Mouse (Mus musculus) left cerebral cortex, postnatal 36 days (tissue): Measurements from ENCODE around the gene Limch1. TPM values are rescaled to one million over a fixed set of nuclear protein-coding genes. Genes with fewer than 3 reads are reported as not detected.
A peak's percentile ranks its signal among the peaks of the same experiment; 100 is the strongest.

ENCODE experiments used
- DNase-seq, 2 experiments: peaks; one replicate each; pipeline ENCODE4 v3.0.0; 2021 to 2022; ENCODE audit warnings: low spot score in 2 of 2, mixed read lengths in 1 of 2
- intact Hi-C: fragments of 180-260 bp; cut with DNase I; formaldehyde crosslinking; loops from one replicate; pipeline ENCODE4 v1.15.1; 2025
- total RNA-seq, 2 experiments: library from RNA; stranded (reverse); gene quantifications; 2 replicates each; pipeline ENCODE4 v1.2.3; 2021

The Limch1 gene
- total RNA-seq, 2 experiments from 2014 or later, result 100 to 131 TPM

GRCm38 (mm10) chr5:66996124-66996523 lies 250.5 kb downstream of the Limch1 start:
- DNase-seq, result no peak
- intact Hi-C loops, result loop anchor here (5.0 kb wide), 2 partner anchors 284 to 299 kb away; no protein-coding TSS in a partner anchor

- peak; percentile 82 to 83 for DNase-seq
- intact Hi-C loops, result loop anchor here (5.0 kb wide), 2 partner anchors 285 to 300 kb away; no protein-coding TSS in a partner anchor
These were observed 251.4 kb downstream of the Limch1 start for GRCm38 (mm10) chr5:66996886-66997599.

GRCm38 (mm10) chr5:66997600-66997930 lies 251.9 kb downstream of the Limch1 start:
- no peak for DNase-seq
- intact Hi-C loops, result loop anchor here (5.0 kb wide), 2 partner anchors 285 to 300 kb away; no protein-coding TSS in a partner anchor

DNA sequence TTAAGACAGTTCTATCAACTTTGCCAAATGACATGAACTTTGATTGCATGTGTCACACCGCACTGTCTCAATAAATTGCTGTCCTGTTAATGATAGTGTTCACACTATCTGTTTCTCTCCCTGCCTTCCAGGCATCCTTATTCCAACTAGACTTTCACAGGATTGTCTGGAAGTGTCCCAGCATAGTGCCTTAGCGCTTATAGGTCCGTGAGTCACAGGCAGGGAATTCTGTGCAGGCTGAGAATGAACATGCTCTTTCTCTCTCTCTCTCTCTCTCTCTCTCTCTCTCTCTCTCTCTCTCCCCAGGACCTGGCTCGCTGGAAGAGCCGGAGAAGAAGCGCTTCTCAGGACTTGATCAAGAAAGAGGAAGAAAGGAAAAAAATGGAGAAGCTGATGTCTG lies 252.7 kb downstream of the Limch1 start:
- DNase-seq, result no peak
- intact Hi-C loops, result loop anchor here (5.0 kb wide), 2 partner anchors 286 to 301 kb away; no protein-coding TSS in a partner anchor

DNA sequence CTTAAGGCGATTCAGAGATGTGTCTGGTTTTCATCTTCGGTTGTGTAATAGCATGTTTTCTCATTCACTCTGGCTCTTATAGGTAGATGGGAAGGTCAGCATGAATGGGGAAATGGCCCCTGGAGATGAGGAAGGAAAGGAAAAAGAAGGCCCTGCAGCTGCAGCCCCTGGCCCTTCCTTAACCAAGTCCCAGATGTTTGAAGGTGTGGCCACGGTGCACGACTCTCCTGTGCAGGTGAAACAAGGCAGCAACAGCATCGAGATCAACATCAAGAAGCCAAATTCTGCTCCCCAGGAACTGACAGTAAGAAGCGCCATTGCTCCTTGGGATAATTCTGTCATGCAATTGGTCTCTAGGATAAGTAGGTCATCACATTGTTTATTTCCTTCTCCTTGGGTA lies 256.7 kb downstream of the Limch1 start:
- no peak for DNase-seq
- intact Hi-C loops, result no loop called here

GRCm38 (mm10) chr5:67004619-67005018 lies 259.0 kb downstream of the Limch1 start:
- intact Hi-C loops, result no loop called here
- no peak for DNase-seq

GRCm38 (mm10) chr5:67011043-67011870 lies 265.6 kb downstream of the Limch1 start:
- no peak for DNase-seq
- intact Hi-C loops, result no loop called here

DNA sequence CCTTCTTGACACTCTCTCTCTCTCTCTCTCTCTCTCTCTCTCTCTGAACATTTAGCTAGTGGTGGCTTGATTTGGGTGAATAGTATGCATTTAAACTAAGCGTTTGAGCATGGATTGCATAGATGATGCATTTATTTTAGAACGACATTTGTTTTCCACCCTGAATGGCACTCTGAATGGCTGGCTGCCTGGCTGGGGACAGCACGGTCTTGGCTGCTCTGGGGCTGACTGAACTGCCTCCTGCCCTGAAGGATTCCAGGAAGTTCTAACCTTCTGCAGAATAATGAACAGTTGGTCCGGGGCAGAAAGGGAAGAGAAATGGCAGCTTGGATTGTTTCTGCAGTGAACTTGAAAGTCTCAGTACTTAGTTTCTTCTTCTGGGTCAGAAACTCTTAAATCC lies 266.4 kb downstream of the Limch1 start:
- DNase-seq, result no peak
- intact Hi-C loops, result no loop called here

DNA sequence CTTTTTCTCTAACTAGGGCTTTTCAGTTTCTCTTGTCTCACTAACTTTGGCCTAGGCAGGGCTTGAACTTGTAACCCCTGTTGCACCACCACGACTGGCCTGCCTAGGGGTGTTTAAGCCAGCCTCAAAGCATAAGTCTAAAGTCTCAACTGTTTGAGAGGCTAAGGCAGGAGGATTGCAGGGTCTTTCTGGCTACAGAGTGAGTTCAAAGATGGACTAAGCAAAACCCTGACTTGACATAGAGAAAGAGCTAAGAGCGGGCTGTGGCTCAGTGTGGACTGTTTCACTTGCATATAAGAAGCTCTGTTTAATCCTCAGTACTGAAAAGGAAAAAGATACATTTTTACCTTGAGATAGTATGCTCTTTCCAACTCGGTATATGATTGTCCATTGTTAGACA lies 268.3 kb downstream of the Limch1 start:
- intact Hi-C loops, result no loop called here
- DNase-seq, result no peak

DNA sequence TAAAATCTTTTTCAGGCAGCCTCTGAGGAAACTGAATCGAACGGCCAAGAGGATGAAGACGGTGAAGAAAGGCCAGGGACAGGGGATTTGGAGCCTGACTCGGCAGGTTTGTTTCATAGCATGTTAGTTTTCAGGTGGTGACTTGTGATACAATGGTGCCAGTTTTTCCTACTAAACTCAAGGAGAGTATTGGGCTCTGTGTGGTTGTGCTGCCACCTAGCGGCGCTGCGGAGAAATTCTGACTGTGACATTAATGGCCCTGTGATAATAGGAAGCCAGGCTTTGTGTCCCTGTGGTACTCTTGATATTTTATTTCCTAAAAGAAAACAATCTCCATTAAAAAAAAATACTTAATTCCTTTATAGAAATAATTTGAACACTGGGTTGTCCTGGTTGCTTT lies 270.8 kb downstream of the Limch1 start:
- peak; percentile 60 to 67 for DNase-seq
- intact Hi-C loops, result loop anchor here (5.0 kb wide), 2 partner anchors 304 to 319 kb away; no protein-coding TSS in a partner anchor

GRCm38 (mm10) chr5:67024459-67025050 lies 278.9 kb downstream of the Limch1 start:
- intact Hi-C loops, result no loop called here
- DNase-seq, result no peak

- DNase-seq, result no peak
These were observed 279.5 kb downstream of the Limch1 start for GRCm38 (mm10) chr5:67025095-67025494.

GRCm38 (mm10) chr5:67025581-67025980 lies 280.0 kb downstream of the Limch1 start:
- no peak for DNase-seq
- intact Hi-C loops, result no loop called here

More at GRCm38 (mm10) chr5:67025095-67025494, 279.5 kb downstream of the Limch1 start:
- intact Hi-C loops, result no loop called here

GRCm38 (mm10) chr5:67028786-67029185 lies 283.2 kb downstream of the Limch1 start:
- intact Hi-C loops, result no loop called here
- no peak for DNase-seq

DNA sequence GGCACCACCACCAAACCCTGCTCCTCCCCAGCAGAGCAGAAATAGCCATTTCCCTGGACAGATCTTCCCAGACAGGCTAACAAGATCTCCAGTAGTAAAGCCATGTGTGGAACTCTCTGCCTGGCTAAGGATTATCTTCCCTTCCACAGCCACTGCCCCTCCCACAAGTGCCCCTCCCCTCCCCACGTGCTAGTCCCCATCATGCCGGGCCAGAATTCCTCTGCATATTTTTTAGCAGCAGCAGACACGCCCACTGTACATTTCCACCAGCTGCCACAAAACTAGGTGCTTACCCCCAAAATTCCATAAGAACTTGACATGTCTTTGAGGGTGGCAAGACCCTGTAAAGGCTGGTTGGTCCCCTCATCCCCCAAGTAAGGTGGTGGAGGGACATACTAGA lies 284.3 kb downstream of the Limch1 start:
- intact Hi-C loops, result no loop called here

DNA sequence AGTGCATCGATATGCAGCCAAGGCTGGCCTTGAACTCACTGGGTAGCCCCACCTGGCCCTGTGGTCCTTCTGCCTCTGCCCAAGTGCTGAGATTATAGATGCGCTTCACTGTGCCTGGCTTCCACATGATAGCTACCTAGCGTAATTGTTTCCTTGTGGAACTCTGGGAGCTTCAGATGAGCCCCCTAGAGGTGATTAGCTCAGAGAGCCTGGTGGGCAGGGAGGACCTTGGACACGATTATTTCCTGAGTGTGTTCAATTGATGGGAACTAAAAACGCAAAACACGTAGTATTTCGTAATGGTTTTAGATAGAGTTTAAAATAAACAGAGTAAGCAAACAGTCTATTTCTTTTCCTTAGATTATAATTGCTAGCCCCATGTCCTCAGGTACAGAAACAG lies 287.0 kb downstream of the Limch1 start:
- intact Hi-C loops, result no loop called here
- no peak for DNase-seq

More for the DNA sequence above, 284.3 kb downstream of the Limch1 start:
- DNase-seq, result no peak

- no peak for DNase-seq
- intact Hi-C loops, result no loop called here
These were observed 298.3 kb downstream of the Limch1 start for GRCm38 (mm10) chr5:67043932-67044331.

- intact Hi-C loops, result loop anchor here (1.0 kb wide), 1 partner anchor 184 kb away; no protein-coding TSS in a partner anchor
- peak in 1 of 2 experiments; percentile 13 for DNase-seq
These were observed 302.4 kb downstream of the Limch1 start for GRCm38 (mm10) chr5:67048003-67048402.

- intact Hi-C loops, result no loop called here
- DNase-seq, result no peak
These were observed 312.2 kb downstream of the Limch1 start for GRCm38 (mm10) chr5:67057803-67058202.

GRCm38 (mm10) chr5:67060519-67060918 lies 314.9 kb downstream of the Limch1 start:
- intact Hi-C loops, result no loop called here
- DNase-seq, result no peak
